Comparison of ENCODE assay signal across 26 mouse cellular contexts in the genomic region with DNA sequence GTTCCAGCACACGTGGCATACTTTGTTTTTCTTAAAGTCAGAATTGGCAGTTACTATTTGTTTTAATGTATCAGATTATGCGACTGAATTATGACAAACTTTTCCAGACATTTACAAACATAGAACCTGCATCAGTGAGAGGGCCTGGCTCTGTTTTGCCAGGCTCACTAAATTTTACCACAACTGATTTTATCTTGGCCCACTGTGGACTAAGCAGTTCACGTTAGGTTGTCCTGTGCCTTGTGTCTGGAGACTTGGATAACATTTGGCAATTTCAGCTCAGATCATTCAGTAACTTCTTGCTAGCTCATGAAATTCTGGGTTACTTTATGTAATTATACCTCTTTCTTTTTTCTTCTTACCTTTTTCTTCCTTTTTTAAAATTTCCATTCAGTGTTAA.
"Had no signal": no experiment of that assay in that cellular context is flagged by ENCODE, and none has a peak within 500 bp of the region (broad histone marks: within the 10 kb centered on the region; RNA-seq: fewer than 3 reads in every experiment).

No protein-coding gene starts in this region.

- H3K9me3 ChIP-seq: heart, embryonic 10.5 days; heart, embryonic 12.5 days; hindbrain, embryonic 10.5 days; hindbrain, embryonic 12.5 days; intestine, embryonic 15.5 days; kidney, embryonic 15.5 days; limb, embryonic 10.5 days; limb, embryonic 12.5 days had no signal

- H3K27me3 ChIP-seq: heart, embryonic 12.5 days; hindbrain, embryonic 12.5 days; intestine, embryonic 15.5 days; kidney, embryonic 15.5 days; limb, embryonic 12.5 days had no signal

- H3K4me3 ChIP-seq: gastrocnemius, adult 2 months; heart, embryonic 10.5 days; heart, embryonic 12.5 days; hindbrain, embryonic 10.5 days; hindbrain, embryonic 12.5 days; intestine, embryonic 15.5 days; kidney, embryonic 15.5 days; left cerebral cortex, adult 2 months; limb, embryonic 10.5 days; limb, embryonic 12.5 days had no signal

- ATAC-seq: hindbrain, embryonic 16.5 days; inflammation-experienced regulatory T-cells, adult 6 months; intestine, embryonic 15.5 days; intestine, postnatal 0 days had no signal

- H3K9ac ChIP-seq: heart, embryonic 12.5 days; hindbrain, embryonic 12.5 days; hindbrain, embryonic 14.5 days; intestine, embryonic 15.5 days; kidney, embryonic 15.5 days; limb, embryonic 12.5 days had no signal

- H3K4me1 ChIP-seq: intestine, embryonic 15.5 days; limb, embryonic 10.5 days had no signal

- H3K27ac ChIP-seq: gastrocnemius, adult 2 months; heart, embryonic 10.5 days; hindbrain, embryonic 10.5 days; hindbrain, embryonic 12.5 days; hindbrain, embryonic 14.5 days; intestine, embryonic 15.5 days; kidney, embryonic 15.5 days; kidney, postnatal 0 days; left cerebral cortex, adult 2 months; limb, embryonic 10.5 days; limb, embryonic 12.5 days had no signal

- H3K36me3 ChIP-seq: intestine, embryonic 15.5 days had no signal

- DNase-seq: gastrocnemius, adult 2 months; gastrocnemius, postnatal 10 days; gastrocnemius, postnatal 25 days; heart, adult 18-20 months; heart, postnatal 10 days; heart, postnatal 4 days; kidney, adult 2 months; kidney, adult 9 months; kidney, postnatal 14 days; kidney, postnatal 36 days; layer of hippocampus, adult 9-11 months; liver had no signal
